Mouse (Mus musculus) testis, adult 2 months (tissue): Measurements from ENCODE around the gene Phf14.

Experiments used
- CTCF ChIP-seq: fragments of 200-500 bp; IDR thresholded peaks from 2 replicates; pipeline ENCODE4 v1.5.1; 2012; ENCODE audit warnings: low read depth, mild to moderate bottlenecking, inconsistent platforms, low read length, moderate library complexity; ENCODE audit not compliant: control insufficient read depth, insufficient read depth, insufficient replicate concordance
- POLR2A ChIP-seq: fragments of 200-500 bp; IDR thresholded peaks from 2 replicates; pipeline ENCODE4 v1.6.1; 2012; ENCODE audit warnings: low read depth, mild to moderate bottlenecking, inconsistent platforms, low read length, moderate library complexity; ENCODE audit not compliant: control insufficient read depth

GRCm38 (mm10) chr6:12084721-12085120 is 177.1 kb downstream of the Phf14 start:
- TF ChIP-seq CTCF, result no peak
- TF ChIP-seq POLR2A, result no peak
